Mouse (Mus musculus): ENCODE measurements around the gene Olfr71. TPM values are rescaled to one million over a fixed set of nuclear protein-coding genes. Genes with fewer than 3 reads are reported as not detected.

Olfr71 gene
- polyA plus RNA-seq, 1 experiment from 2014 or later, result not detected

- Histone ChIP-seq H3K36me3 (ENCODE audit: control insufficient read depth, insufficient read depth, low read length) (no peaks in the 10 kb centered on the region), H3K4me3 (ENCODE audit: low read depth, low read length) (no peak overlapping the region), H3K9me3 (replicated peaks; ENCODE audit: control insufficient read depth, low read length) (no peaks in the 10 kb centered on the region), H3K4me2 (ENCODE audit: low read length) (no peak overlapping the region), H3K27ac (ENCODE audit: low read depth, low read length) (no peak overlapping the region), H3K9ac (ENCODE audit: low read length) (no peak overlapping the region), H3K4me1 (ENCODE audit: control insufficient read depth, insufficient read depth, low read length) (peaks cover 3% of the 10 kb centered on the region; the same call in 1 of the 2 replicates), H3K27me3 (replicated peaks; ENCODE audit: control insufficient read depth, insufficient read depth, low read length) (no peaks in the 10 kb centered on the region)
- ATAC-seq (no peak), DNase-seq (ENCODE audit: low spot score) (peak; percentile 51)
- 37% methylated on average over 1 of the region's 1 CpGs for WGBS
These were observed 14.7 kb upstream of the Olfr71 start for GRCm38 (mm10) chr4:43724764-43725163.

GRCm38 (mm10) chr4:43722191-43722590, 12.1 kb upstream of the Olfr71 start:
- 86% methylated on average over 4 of the region's 4 CpGs for WGBS

GRCm38 (mm10) chr4:43720491-43721228, 10.6 kb upstream of the Olfr71 start:
- H3K4me1 ChIP-seq (ENCODE audit: control insufficient read depth, insufficient read depth, low read length), result peaks cover 3% of the 10 kb centered on the region; the same call in 1 of the 2 replicates
- no peak overlapping the region for H3K4me2 ChIP-seq (ENCODE audit: low read length)
- H3K9me3 ChIP-seq (replicated peaks; ENCODE audit: control insufficient read depth, low read length), result no peaks in the 10 kb centered on the region
- 61% methylated on average over 13 of the region's 16 CpGs for WGBS
- peak overlapping the region; percentile 65 for H3K27ac ChIP-seq (ENCODE audit: low read depth, low read length)
- no peaks in the 10 kb centered on the region for H3K27me3 ChIP-seq (replicated peaks; ENCODE audit: control insufficient read depth, insufficient read depth, low read length)
- peak; percentile 46 for ATAC-seq
- H3K9ac ChIP-seq (ENCODE audit: low read length), result no peak overlapping the region
- no peak overlapping the region for H3K4me3 ChIP-seq (ENCODE audit: low read depth, low read length)
- H3K36me3 ChIP-seq (ENCODE audit: control insufficient read depth, insufficient read depth, low read length), result no peaks in the 10 kb centered on the region
- DNase-seq (ENCODE audit: low spot score), result peak; percentile 71

More at GRCm38 (mm10) chr4:43722191-43722590, 12.1 kb upstream of the Olfr71 start:
- no peak for ATAC-seq
- no peaks in the 10 kb centered on the region for H3K27me3 ChIP-seq (replicated peaks; ENCODE audit: control insufficient read depth, insufficient read depth, low read length)
- no peak overlapping the region for H3K9ac ChIP-seq (ENCODE audit: low read length)
- no peaks in the 10 kb centered on the region for H3K9me3 ChIP-seq (replicated peaks; ENCODE audit: control insufficient read depth, low read length)
- DNase-seq (ENCODE audit: low spot score), result peak; percentile 20
- no peak overlapping the region for H3K4me3 ChIP-seq (ENCODE audit: low read depth, low read length)
- H3K4me2 ChIP-seq (ENCODE audit: low read length), result no peak overlapping the region
- no peaks in the 10 kb centered on the region for H3K36me3 ChIP-seq (ENCODE audit: control insufficient read depth, insufficient read depth, low read length)
- H3K27ac ChIP-seq (ENCODE audit: low read depth, low read length), result 0 out of 2 replicates have a peak overlapping the region, but pooled peaks have one; percentile 33
- H3K4me1 ChIP-seq (ENCODE audit: control insufficient read depth, insufficient read depth, low read length), result peaks cover 3% of the 10 kb centered on the region; the same call in 1 of the 2 replicates

- ATAC-seq, result no peak
- 38% methylated on average over 7 of the region's 7 CpGs for WGBS
- DNase-seq (ENCODE audit: low spot score), result peak; percentile 78
- no peaks in the 10 kb centered on the region for H3K27me3 ChIP-seq (replicated peaks; ENCODE audit: control insufficient read depth, insufficient read depth, low read length)
- no peaks in the 10 kb centered on the region for H3K36me3 ChIP-seq (ENCODE audit: control insufficient read depth, insufficient read depth, low read length)
- H3K4me3 ChIP-seq (ENCODE audit: low read depth, low read length), result no peak overlapping the region
- no peak overlapping the region for H3K27ac ChIP-seq (ENCODE audit: low read depth, low read length)
- no peaks in the 10 kb centered on the region for H3K4me1 ChIP-seq (ENCODE audit: control insufficient read depth, insufficient read depth, low read length)
- no peak overlapping the region for H3K9ac ChIP-seq (ENCODE audit: low read length)
- H3K9me3 ChIP-seq (replicated peaks; ENCODE audit: control insufficient read depth, low read length), result no peaks in the 10 kb centered on the region
- no peak overlapping the region for H3K4me2 ChIP-seq (ENCODE audit: low read length)
These were observed 3.7 kb upstream of the Olfr71 start for GRCm38 (mm10) chr4:43713652-43714219.

- no peak overlapping the region for H3K27ac ChIP-seq (ENCODE audit: low read depth, low read length)
- H3K9ac ChIP-seq (ENCODE audit: low read length), result no peak overlapping the region
- WGBS, result 0% methylated on average over 2 of the region's 2 CpGs
- no peaks in the 10 kb centered on the region for H3K9me3 ChIP-seq (replicated peaks; ENCODE audit: control insufficient read depth, low read length)
- no peak overlapping the region for H3K4me2 ChIP-seq (ENCODE audit: low read length)
- no peaks in the 10 kb centered on the region for H3K4me1 ChIP-seq (ENCODE audit: control insufficient read depth, insufficient read depth, low read length)
- H3K36me3 ChIP-seq (ENCODE audit: control insufficient read depth, insufficient read depth, low read length), result no peaks in the 10 kb centered on the region
- H3K27me3 ChIP-seq (replicated peaks; ENCODE audit: control insufficient read depth, insufficient read depth, low read length), result no peaks in the 10 kb centered on the region
- DNase-seq (ENCODE audit: low spot score), result peak; percentile 74
- no peak overlapping the region for H3K4me3 ChIP-seq (ENCODE audit: low read depth, low read length)
- no peak for ATAC-seq
These were observed 1.8 kb upstream of the Olfr71 start for GRCm38 (mm10) chr4:43711821-43712220.

- Histone ChIP-seq H3K9ac (ENCODE audit: low read length) (no peak overlapping the region), H3K4me3 (ENCODE audit: low read depth, low read length) (no peak overlapping the region), H3K4me1 (ENCODE audit: control insufficient read depth, insufficient read depth, low read length) (no peaks in the 10 kb centered on the region), H3K36me3 (ENCODE audit: control insufficient read depth, insufficient read depth, low read length) (no peaks in the 10 kb centered on the region), H3K9me3 (replicated peaks; ENCODE audit: control insufficient read depth, low read length) (no peaks in the 10 kb centered on the region), H3K27me3 (replicated peaks; ENCODE audit: control insufficient read depth, insufficient read depth, low read length) (no peaks in the 10 kb centered on the region), H3K27ac (ENCODE audit: low read depth, low read length) (no peak overlapping the region), H3K4me2 (ENCODE audit: low read length) (no peak overlapping the region)
- ATAC-seq (no peak), DNase-seq (ENCODE audit: low spot score) (no peak)
- WGBS, result 86% methylated on average over 13 of the region's 13 CpGs
These were observed 4.1 kb downstream of the Olfr71 start for GRCm38 (mm10) chr4:43705991-43706390.

- no peaks in the 10 kb centered on the region for H3K27me3 ChIP-seq (replicated peaks; ENCODE audit: control insufficient read depth, insufficient read depth, low read length)
- no peak for ATAC-seq
- DNase-seq (ENCODE audit: low spot score), result no peak
- no peak overlapping the region for H3K4me2 ChIP-seq (ENCODE audit: low read length)
- no peaks in the 10 kb centered on the region for H3K9me3 ChIP-seq (replicated peaks; ENCODE audit: control insufficient read depth, low read length)
- H3K36me3 ChIP-seq (ENCODE audit: control insufficient read depth, insufficient read depth, low read length), result no peaks in the 10 kb centered on the region
- H3K9ac ChIP-seq (ENCODE audit: low read length), result no peak overlapping the region
- no peak overlapping the region for H3K27ac ChIP-seq (ENCODE audit: low read depth, low read length)
- H3K4me3 ChIP-seq (ENCODE audit: low read depth, low read length), result no peak overlapping the region
- WGBS, result 85% methylated on average over 8 of the region's 8 CpGs
- H3K4me1 ChIP-seq (ENCODE audit: control insufficient read depth, insufficient read depth, low read length), result no peaks in the 10 kb centered on the region
These were observed 6.2 kb downstream of the Olfr71 start for GRCm38 (mm10) chr4:43703851-43704250.

GRCm38 (mm10) chr4:43703439-43703838, 6.6 kb downstream of the Olfr71 start:
- no peak overlapping the region for H3K27ac ChIP-seq (ENCODE audit: low read depth, low read length)
- H3K27me3 ChIP-seq (replicated peaks; ENCODE audit: control insufficient read depth, insufficient read depth, low read length), result no peaks in the 10 kb centered on the region
- no peaks in the 10 kb centered on the region for H3K9me3 ChIP-seq (replicated peaks; ENCODE audit: control insufficient read depth, low read length)
- no peaks in the 10 kb centered on the region for H3K36me3 ChIP-seq (ENCODE audit: control insufficient read depth, insufficient read depth, low read length)
- DNase-seq (ENCODE audit: low spot score), result no peak
- H3K4me3 ChIP-seq (ENCODE audit: low read depth, low read length), result no peak overlapping the region
- WGBS, result 78% methylated on average over 6 of the region's 6 CpGs
- H3K4me1 ChIP-seq (ENCODE audit: control insufficient read depth, insufficient read depth, low read length), result no peaks in the 10 kb centered on the region
- H3K4me2 ChIP-seq (ENCODE audit: low read length), result no peak overlapping the region
- no peak overlapping the region for H3K9ac ChIP-seq (ENCODE audit: low read length)
- no peak for ATAC-seq

GRCm38 (mm10) chr4:43700707-43701106, 9.3 kb downstream of the Olfr71 start, which contains the start of gene Olfr70:
Gene Olfr70, minus strand, starts transcription at chr4:43700807.
- WGBS, result 92% methylated on average over 6 of the region's 6 CpGs
- no peak within 1 kb of the TSS for H3K9ac ChIP-seq (ENCODE audit: low read length)
- no peaks in the 10 kb centered on the region for H3K4me1 ChIP-seq (ENCODE audit: control insufficient read depth, insufficient read depth, low read length)
- H3K27ac ChIP-seq (ENCODE audit: low read depth, low read length), result no peak within 1 kb of the TSS
- H3K9me3 ChIP-seq (replicated peaks; ENCODE audit: control insufficient read depth, low read length), result no peaks in the 10 kb centered on the region
- ATAC-seq, result no peak
- DNase-seq (ENCODE audit: low spot score), result no peak
- no peak within 1 kb of the TSS for H3K4me2 ChIP-seq (ENCODE audit: low read length)
- H3K36me3 ChIP-seq (ENCODE audit: control insufficient read depth, insufficient read depth, low read length), result no peaks in the 10 kb centered on the region
- H3K27me3 ChIP-seq (replicated peaks; ENCODE audit: control insufficient read depth, insufficient read depth, low read length), result no peaks in the 10 kb centered on the region
- no peak within 1 kb of the TSS for H3K4me3 ChIP-seq (ENCODE audit: low read depth, low read length)

Data from forebrain, embryonic 14.5 days (tissue).